Mouse (Mus musculus): ENCODE data around the gene Lamtor2. TPM values are rescaled to one million over a fixed set of nuclear protein-coding genes. Genes with fewer than 3 reads are reported as not detected.

Gene Lamtor2
- total and polyA plus RNA-seq, 3 experiments: 125 to 188 TPM; not detected in 1

- TF ChIP-seq RAD21 (IDR thresholded peaks at IDR 0.05; ENCODE audit: low read depth, low read length): no peak
- TF ChIP-seq ETS1 (IDR thresholded peaks at IDR 0.05; ENCODE audit: low read depth, low read length): 0 out of 2 replicates have a peak, but pooled peaks have one; percentile 3
- peak overlapping the region in 1 of 2 experiments; percentile 86; a peak in 1 of 4 replicates for H3K4me3 ChIP-seq (ENCODE audit: control insufficient read depth in 1 of 2, insufficient read depth in 1 of 2, low read depth in 2 of 2, low read length in 2 of 2)
- DNase-seq (ENCODE audit: low read depth, low spot score): no peak
- no peaks in the 10 kb centered on the region for H3K9me3 ChIP-seq (replicated peaks; ENCODE audit: insufficient read depth, low read length)
- H3K27ac ChIP-seq (ENCODE audit: control insufficient read depth, low read depth, low read length): no peak overlapping the region
- H3K27me3 ChIP-seq (ENCODE audit: control insufficient read depth in 1 of 2, insufficient read depth in 2 of 2, low read length in 2 of 2): no peaks in the 10 kb centered on the region
- no peaks in the 10 kb centered on the region; the same call in 1 of the 2 replicates for H3K79me2 ChIP-seq (ENCODE audit: control insufficient read depth, insufficient read depth, low read length, poor library complexity)
- H3K4me1 ChIP-seq (ENCODE audit: control insufficient read depth in 1 of 2, insufficient read depth in 2 of 2, low read length in 2 of 2): peaks cover 0 to 20% of the 10 kb centered on the region in 2 experiments; a peak in 2 of 4 replicates
- no peak overlapping the region for H3K9ac ChIP-seq (ENCODE audit: control insufficient read depth, low read depth, low read length, poor library complexity, severe bottlenecking)
- H3K36me3 ChIP-seq (ENCODE audit: control insufficient read depth in 1 of 2, insufficient read depth in 2 of 2, low read length in 2 of 2): peaks cover 0 to 4% of the 10 kb centered on the region in 2 experiments; a peak in 2 of 4 replicates
Observed at GRCm38 (mm10) chr3:88593893-88594580, 41.2 kb upstream of the Lamtor2 start.

GRCm38 (mm10) chr3:88592942-88593576, 40.2 kb upstream of the Lamtor2 start:
- Histone ChIP-seq H3K36me3 (ENCODE audit: control insufficient read depth in 1 of 2, insufficient read depth in 2 of 2, low read length in 2 of 2) (peaks cover 0 to 4% of the 10 kb centered on the region in 2 experiments; a peak in 2 of 4 replicates), H3K27me3 (ENCODE audit: control insufficient read depth in 1 of 2, insufficient read depth in 2 of 2, low read length in 2 of 2) (no peaks in the 10 kb centered on the region), H3K4me3 (ENCODE audit: control insufficient read depth in 1 of 2, insufficient read depth in 1 of 2, low read depth in 2 of 2, low read length in 2 of 2) (peak overlapping the region; percentile 77 to 86), H3K9me3 (replicated peaks; ENCODE audit: insufficient read depth, low read length) (no peaks in the 10 kb centered on the region), H3K27ac (ENCODE audit: control insufficient read depth, low read depth, low read length) (peak overlapping the region; percentile 36), H3K9ac (ENCODE audit: control insufficient read depth, low read depth, low read length, poor library complexity, severe bottlenecking) (peak overlapping the region; percentile 65), H3K79me2 (ENCODE audit: control insufficient read depth, insufficient read depth, low read length, poor library complexity) (no peaks in the 10 kb centered on the region; the same call in 1 of the 2 replicates), H3K4me1 (ENCODE audit: control insufficient read depth in 1 of 2, insufficient read depth in 2 of 2, low read length in 2 of 2) (peaks cover 0 to 20% of the 10 kb centered on the region in 2 experiments; a peak in 2 of 4 replicates)
- DNase-seq (ENCODE audit: low read depth, low spot score): peak; percentile 82
- TF ChIP-seq POLR2A (IDR thresholded peaks at IDR 0.05; ENCODE audit: control insufficient read depth in 1 of 2, insufficient read depth in 1 of 2, low read depth in 1 of 2, low read length in 2 of 2, poor library complexity in 1 of 2) (peak; percentile 25 to 29; a peak in 1 of 4 replicates), POLR2AphosphoS5 (IDR thresholded peaks at IDR 0.05; ENCODE audit: borderline replicate concordance, low read depth, low read length) (no peak), SMC3 (IDR thresholded peaks at IDR 0.05; ENCODE audit: low read depth, low read length) (peak; percentile 16; the same call in 1 of the 2 replicates), SIN3A (IDR thresholded peaks at IDR 0.05; ENCODE audit: low read length) (peak; percentile 41; the same call in 1 of the 2 replicates), USF1 (IDR thresholded peaks at IDR 0.05; ENCODE audit: low read depth, low read length) (no peak), ETS1 (IDR thresholded peaks at IDR 0.05; ENCODE audit: low read depth, low read length) (peak; percentile 6; the same call in 1 of the 2 replicates), MAZ (IDR thresholded peaks at IDR 0.05; ENCODE audit: low read depth, low read length) (peak; percentile 70; the same call in 1 of the 2 replicates), HCFC1 (IDR thresholded peaks at IDR 0.05; ENCODE audit: low read depth, low read length) (peak; percentile 16; the same call in 1 of the 2 replicates), ELF1 (IDR thresholded peaks at IDR 0.05; ENCODE audit: low read depth, low read length) (peak; percentile 77)

Data from MEL (cell line).